Mouse (Mus musculus): ENCODE results near the gene Sspo. TPM values are rescaled to one million over a fixed set of nuclear protein-coding genes. Genes with fewer than 3 reads are reported as not detected.

The Sspo gene
- not detected in 2 replicates for total RNA-seq (2017)

GRCm38 (mm10) chr6:48447929-48448328 lies at the start of gene Sspo:
Sspo (plus strand) TSS chr6:48448229.
- ATAC-seq (replicated peaks; ENCODE audit: low read depth, poor library complexity, severe bottlenecking), result no peak

DNA sequence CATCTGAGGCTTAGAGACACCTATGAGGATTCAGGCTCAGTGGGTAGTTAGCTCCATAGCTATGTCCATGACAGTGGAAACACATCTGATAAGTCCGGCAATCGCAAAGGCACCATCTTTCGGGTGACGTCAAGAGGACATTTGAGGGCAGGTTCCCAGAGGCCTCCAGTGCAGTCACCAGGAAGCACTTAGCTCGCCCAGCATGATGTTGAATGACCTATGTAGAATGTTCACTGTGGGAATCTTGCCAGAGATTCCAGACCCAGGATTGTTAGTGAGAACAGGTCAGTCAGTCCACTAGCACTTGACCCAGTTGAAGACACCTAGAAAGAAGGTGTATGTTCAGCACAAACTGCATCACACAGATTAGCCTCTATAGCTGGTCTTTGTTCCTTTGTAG lies 48.1 kb upstream of the Sspo start:
- no peak for ATAC-seq (replicated peaks; ENCODE audit: low read depth, poor library complexity, severe bottlenecking)

GRCm38 (mm10) chr6:48404071-48404470 lies 44.0 kb upstream of the Sspo start:
- ATAC-seq (replicated peaks; ENCODE audit: low read depth, poor library complexity, severe bottlenecking), result no peak

GRCm38 (mm10) chr6:48409726-48410343 lies 38.2 kb upstream of the Sspo start:
- peak; percentile 62 for ATAC-seq (replicated peaks; ENCODE audit: low read depth, poor library complexity, severe bottlenecking)

- no peak for ATAC-seq (replicated peaks; ENCODE audit: low read depth, poor library complexity, severe bottlenecking)
These were observed 37.5 kb upstream of the Sspo start for GRCm38 (mm10) chr6:48410551-48410950.

GRCm38 (mm10) chr6:48411193-48412092 lies 36.6 kb upstream of the Sspo start:
- no peak for ATAC-seq (replicated peaks; ENCODE audit: low read depth, poor library complexity, severe bottlenecking)

DNA sequence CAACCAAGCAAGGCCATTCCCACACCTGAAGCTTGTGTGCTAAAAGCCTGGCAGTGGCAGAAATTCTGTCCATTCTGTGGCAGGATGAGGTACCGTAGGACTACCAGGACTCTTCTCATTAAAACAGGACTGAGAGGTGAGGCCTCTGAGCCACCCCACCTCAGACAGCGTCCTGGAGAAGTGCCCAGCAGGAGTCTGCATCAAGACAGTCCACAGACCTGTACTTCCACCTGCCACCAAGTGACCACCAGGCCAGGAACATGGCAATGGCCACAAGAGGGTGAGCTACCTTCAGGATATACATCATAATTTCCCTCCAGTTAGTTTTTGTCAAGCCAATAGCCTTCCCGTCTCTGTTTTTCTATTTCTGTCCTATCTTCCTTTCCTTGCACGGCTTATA lies 35.9 kb upstream of the Sspo start:
- no peak for ATAC-seq (replicated peaks; ENCODE audit: low read depth, poor library complexity, severe bottlenecking)

DNA sequence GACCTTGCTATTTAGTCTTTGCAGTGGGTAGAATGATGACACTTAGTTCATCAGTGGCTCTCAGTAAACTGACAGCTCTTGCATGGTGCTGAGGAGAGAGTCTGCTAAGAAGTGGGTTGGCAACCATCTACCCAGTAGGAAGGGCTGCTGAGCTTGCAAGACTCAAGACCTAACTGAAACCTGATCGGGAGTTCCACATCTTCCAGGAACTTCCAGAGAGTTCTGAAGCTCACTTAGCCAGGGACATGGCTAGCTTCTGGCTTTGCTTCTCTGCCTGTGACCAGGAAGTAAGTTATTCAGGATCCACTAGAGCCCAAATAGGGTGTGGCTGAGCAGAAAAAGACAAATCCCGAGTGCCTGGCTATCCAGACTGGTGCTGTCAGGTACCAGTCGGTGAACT lies 35.4 kb upstream of the Sspo start:
- no peak for ATAC-seq (replicated peaks; ENCODE audit: low read depth, poor library complexity, severe bottlenecking)

- no peak for ATAC-seq (replicated peaks; ENCODE audit: low read depth, poor library complexity, severe bottlenecking)
These were observed 34.9 kb upstream of the Sspo start for GRCm38 (mm10) chr6:48413081-48413480.

DNA sequence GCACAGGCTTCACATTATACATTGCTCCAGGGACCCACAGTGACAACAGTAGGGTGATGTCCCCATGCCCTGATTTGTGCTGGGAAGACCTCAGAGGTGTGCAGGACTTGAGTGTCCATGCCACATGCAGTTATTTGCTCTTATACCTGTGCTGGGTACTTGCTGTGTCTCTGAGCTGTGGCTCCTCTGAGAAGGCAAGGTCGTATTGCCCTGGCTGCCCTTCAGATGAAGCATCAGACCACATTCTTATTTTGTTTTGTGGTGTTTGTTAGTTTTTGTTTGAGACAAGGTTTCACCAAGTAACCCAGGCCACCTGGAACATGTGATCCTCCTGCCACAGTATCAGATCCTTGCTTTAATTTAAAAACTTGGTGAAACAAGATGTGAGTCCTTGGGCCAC lies 33.1 kb upstream of the Sspo start:
- ATAC-seq (replicated peaks; ENCODE audit: low read depth, poor library complexity, severe bottlenecking), result no peak

DNA sequence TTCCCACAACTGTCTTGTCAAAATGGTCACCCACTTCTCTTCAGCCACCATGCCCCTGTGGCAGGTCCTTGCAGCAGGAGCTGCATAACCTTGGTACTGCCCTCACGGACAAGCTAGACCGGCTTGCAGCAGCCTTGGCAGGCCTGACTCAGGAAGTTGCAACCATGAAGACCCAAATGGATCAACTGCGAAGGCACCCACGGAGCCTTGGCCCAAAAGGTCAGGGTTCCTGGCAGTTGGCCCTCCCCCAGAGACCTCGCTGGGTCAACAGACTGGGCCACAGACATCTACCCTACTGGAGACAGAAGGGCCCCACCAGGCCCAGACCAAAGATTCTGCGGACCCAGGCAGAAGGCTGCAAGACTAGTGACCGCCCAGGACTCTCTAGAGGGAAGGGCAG lies 32.4 kb upstream of the Sspo start:
- no peak for ATAC-seq (replicated peaks; ENCODE audit: low read depth, poor library complexity, severe bottlenecking)

GRCm38 (mm10) chr6:48416486-48416885 lies 31.5 kb upstream of the Sspo start:
- ATAC-seq (replicated peaks; ENCODE audit: low read depth, poor library complexity, severe bottlenecking), result no peak

GRCm38 (mm10) chr6:48420647-48421046 lies 27.4 kb upstream of the Sspo start:
- peak; percentile 72 for ATAC-seq (replicated peaks; ENCODE audit: low read depth, poor library complexity, severe bottlenecking)

DNA sequence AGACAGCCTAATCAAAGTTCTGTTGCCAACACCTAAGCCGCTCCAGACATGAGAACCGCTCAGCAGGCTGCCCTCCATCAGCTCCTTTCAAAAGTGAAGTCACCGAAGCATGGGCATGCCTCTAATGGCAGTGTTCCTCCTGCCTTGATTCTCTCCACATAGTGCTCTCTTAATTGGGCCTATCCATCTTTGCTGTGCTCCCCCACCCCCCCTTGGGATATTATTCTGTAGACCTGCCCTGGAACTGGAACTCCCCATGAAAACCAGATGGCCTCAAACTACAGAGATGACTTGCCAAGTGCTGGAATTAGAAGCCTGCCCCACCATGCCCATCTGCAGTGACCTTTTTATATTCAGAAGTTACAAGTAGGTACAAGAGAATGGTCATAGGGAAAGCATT lies 24.7 kb upstream of the Sspo start:
- no peak for ATAC-seq (replicated peaks; ENCODE audit: low read depth, poor library complexity, severe bottlenecking)

GRCm38 (mm10) chr6:48424074-48424473 lies 24.0 kb upstream of the Sspo start:
- no peak for ATAC-seq (replicated peaks; ENCODE audit: low read depth, poor library complexity, severe bottlenecking)

DNA sequence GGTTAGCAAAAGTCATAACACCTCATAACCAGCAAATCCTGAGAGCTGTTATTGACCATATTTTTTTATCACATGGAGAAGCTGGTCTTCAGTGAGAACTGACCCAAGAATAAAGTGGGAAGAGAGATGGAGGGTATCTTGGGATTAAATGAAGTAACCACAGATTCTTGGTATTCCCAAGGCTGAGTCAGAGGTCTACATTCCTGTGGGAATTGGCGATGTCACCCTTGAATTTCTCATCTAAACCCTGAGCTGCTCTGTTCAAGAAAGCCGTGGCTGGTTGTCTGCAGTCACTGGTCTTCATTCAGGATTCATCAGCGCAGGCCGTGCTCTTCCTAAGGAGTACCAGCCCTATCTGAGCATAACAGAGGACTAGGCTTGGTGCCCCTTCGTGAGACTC lies 21.1 kb upstream of the Sspo start:
- ATAC-seq (replicated peaks; ENCODE audit: low read depth, poor library complexity, severe bottlenecking), result no peak

- no peak for ATAC-seq (replicated peaks; ENCODE audit: low read depth, poor library complexity, severe bottlenecking)
These were observed 19.1 kb upstream of the Sspo start for GRCm38 (mm10) chr6:48428769-48429557.

GRCm38 (mm10) chr6:48430748-48431147 lies 17.3 kb upstream of the Sspo start:
- ATAC-seq (replicated peaks; ENCODE audit: low read depth, poor library complexity, severe bottlenecking), result no peak

DNA sequence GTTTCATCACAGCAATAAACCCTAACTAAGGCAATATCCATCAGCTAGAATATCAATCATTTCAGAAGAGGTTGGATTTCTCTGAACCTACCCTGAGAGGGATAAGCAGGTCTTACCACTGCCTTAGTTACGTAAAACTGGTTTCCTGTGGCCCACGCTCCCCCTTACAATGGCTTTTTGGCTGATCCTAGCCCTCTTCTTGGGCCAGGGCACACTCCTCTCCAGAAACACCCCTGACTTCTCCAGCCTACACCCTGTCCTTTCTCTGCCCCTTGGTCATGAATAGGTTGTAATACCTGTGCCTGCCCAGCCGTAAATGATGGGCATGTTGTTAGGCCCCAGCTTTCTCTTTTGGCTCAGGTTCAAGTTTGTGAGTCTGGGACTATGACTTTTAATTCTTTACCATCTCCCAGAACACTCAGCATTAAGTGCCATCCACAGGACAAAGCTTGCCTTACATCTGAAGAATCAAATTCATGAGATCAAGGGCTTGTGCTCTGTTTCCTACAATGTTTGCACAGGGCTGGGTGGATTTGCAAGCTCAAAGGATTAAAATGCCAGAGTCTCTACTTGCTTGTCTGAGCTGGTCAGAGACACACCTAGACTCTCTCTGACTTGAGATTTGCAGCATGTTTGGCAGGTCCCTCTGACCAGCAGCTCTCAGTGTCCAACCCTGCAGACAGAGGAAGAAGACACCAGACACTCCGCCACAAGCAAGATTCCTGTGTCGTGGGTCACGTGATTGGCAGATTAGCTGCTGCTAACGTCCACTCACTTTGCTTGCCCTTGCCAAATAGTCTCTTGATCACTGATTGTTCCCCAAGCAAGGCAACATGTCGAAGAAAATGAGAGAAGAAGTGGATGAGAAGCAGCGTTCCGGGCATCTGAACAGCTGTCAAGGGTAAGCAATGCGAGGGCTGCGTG lies 14.9 kb upstream of the Sspo start:
- peak; percentile 39; the same call in 1 of the 2 replicates for ATAC-seq (replicated peaks; ENCODE audit: low read depth, poor library complexity, severe bottlenecking)

DNA sequence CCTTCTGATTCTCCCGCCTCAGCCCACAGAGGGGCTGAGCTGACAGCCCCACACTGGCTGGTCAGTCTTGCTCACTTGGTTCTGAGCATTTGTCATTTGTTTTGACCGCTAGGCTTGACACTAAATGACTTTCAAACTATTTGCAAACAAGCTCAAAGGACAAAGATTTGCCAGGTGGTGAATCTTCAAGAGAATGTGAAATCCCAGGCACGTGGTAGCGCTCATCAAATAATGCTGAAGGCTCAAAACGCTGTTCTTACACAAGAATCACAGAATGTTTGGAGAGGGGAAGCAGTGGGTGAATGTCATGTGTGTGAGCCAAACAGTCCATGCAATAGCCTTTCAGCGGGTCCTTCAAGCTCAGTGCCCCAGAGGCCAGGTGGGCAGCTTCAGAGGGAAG lies 13.4 kb upstream of the Sspo start:
- ATAC-seq (replicated peaks; ENCODE audit: low read depth, poor library complexity, severe bottlenecking), result no peak

Data from common myeloid progenitor, adult 5-6 weeks (primary cell).